Mouse (Mus musculus): ENCODE measurements around the gene Gm15262.
"Not testable (repeated sequence)": the region's sequence is repeated elsewhere in the genome, so short reads cannot be mapped to it uniquely, and the experiment has no call there.

Gm15262 gene

GRCm38 (mm10) chrX:161287156-161287555, at the start of gene Gm15262:
TSS of gene Gm15262 (plus strand) at chrX:161287456.
- not testable (repeated sequence) for DNase-seq (ENCODE audit: low read depth, low spot score)

- no peak for DNase-seq (ENCODE audit: low read depth, low spot score)
These were observed 20.9 kb downstream of the Gm15262 start for GRCm38 (mm10) chrX:161308131-161308530.

GRCm38 (mm10) chrX:161316443-161316842, 29.2 kb downstream of the Gm15262 start:
- no peak for DNase-seq (ENCODE audit: low read depth, low spot score)

DNA sequence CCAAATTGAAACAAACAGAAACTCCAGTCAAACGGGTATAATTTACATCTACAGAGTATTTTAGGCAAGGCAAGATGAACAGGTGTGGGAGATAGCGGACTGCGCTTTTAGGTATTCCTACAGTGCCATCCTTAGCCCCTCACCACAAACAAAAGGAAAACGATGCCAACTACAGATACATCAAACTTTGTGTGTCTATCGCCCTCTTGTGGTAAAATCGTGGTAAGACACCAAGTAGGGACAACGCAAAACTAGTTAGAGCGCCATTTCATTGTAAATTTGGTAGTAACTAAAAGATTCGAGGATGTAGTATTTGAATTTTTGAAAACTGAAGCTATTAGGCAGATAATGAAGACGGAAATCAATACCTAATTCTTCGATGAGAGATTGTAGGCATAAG, 83.7 kb downstream of the Gm15262 start:
- no peak for DNase-seq (ENCODE audit: low read depth, low spot score)

- no peak for DNase-seq (ENCODE audit: low read depth, low spot score)
These were observed 84.2 kb downstream of the Gm15262 start for GRCm38 (mm10) chrX:161371461-161371860.

GRCm38 (mm10) chrX:161375568-161375967, 88.3 kb downstream of the Gm15262 start:
- no peak for DNase-seq (ENCODE audit: low read depth, low spot score)

DNA sequence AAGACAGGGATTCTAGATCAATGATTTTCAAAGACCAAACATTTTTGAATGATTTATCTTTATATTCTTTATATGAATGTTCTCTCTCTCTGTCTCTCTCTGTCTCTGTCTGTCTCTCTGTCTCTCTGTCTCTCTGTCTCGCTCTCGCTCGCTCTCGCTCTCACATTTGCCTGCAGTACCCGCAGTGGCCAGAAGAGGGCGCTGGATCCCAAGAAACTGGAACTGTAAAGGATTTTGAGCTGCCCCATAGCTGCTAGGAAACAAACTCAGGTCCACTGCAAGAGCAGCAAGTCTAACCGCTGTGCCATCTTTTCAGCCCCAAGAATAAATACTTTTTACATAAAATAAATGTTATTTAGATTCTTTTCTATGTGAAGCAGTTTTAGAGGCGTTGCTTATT, 98.5 kb downstream of the Gm15262 start:
- DNase-seq (ENCODE audit: low read depth, low spot score) = no peak

DNA sequence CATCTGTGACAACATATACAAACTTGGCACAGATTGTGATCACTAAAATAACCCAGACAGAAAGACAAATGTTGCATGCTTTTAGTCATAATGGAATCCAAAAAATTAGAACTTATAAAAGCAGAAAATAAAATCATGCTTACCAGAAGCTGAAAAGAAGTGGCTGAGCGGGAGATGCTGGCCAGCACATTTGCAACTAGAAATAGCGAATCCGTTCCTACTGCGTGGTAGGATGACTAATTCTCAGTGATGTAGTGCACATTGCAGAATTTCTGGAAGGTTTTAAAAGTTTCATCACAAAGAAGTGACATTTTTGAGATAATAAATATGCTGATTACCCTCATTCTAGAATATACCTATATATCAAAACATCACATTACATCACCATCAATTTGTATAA, 100.7 kb downstream of the Gm15262 start:
- peak; percentile 22 for DNase-seq (ENCODE audit: low read depth, low spot score)

DNA sequence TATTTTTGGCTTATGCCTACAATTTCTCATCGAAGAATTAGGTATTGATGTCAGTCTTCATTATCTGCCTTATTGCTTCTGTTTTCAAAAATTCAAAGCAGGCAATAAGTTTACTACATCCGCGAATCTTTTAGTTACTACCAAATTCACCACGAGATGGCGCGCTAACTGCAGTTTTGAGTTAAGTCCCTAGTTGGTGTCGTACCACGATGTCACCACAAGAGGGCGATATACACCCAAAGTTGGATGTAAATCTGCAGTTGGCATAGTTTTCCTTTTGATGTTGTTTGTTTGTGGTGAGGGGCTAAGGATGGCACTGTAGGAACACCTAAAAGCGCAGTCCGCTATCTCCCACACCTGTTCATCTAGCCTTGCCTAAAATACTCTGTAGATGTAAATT, 111.9 kb downstream of the Gm15262 start:
- DNase-seq (ENCODE audit: low read depth, low spot score) = peak; percentile 49

DNA sequence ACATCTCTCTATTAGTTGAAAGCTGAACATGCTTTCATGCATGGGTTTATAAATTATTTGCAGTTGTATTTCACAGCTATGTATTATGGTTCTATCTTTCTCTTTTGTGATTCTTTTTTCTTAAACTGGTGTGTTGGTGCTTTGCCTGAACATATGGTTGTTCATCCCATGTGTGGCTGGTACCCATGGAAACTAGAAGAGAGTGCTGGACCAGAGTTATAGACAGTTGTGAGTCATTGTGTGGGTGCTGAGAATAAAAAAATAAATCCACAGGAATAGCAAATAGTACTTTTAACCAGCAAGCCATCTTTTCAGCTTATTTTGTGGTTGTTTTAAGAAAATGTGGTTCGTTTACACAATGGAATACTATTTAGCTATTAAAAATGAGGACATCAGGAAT, 123.9 kb downstream of the Gm15262 start:
- peak; percentile 64 for DNase-seq (ENCODE audit: low read depth, low spot score)

Measured in telencephalon, adult 2 months (tissue).